Mouse (Mus musculus): ENCODE results near the gene Plcxd3. TPM values are rescaled to one million over a fixed set of nuclear protein-coding genes. Genes with fewer than 3 reads are reported as not detected.

The Plcxd3 gene
- polyA plus RNA-seq, 1 experiment from 2014 or later: 0.33 TPM

DNA sequence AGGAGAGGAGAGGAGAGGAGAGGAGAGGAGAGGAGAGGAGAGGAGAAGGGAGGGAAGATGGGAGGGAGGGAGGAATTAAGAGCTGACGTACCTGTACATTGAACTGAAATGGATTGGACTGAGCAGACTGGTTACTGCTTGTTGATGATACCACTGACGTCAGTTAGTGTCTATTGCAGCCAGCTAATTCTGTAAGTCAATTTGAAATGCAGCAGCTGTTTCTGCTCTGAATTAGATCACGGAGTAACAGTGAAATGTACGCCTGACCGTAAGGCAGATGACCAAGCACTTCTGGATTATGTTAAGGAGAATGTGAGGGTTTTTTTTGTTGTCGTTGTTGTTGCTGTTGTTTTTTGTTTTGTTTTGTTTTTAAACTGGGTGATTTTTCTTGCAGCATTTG is 230.3 kb downstream of the Plcxd3 start:
- no peaks in the 10 kb centered on the region for H3K4me1 ChIP-seq (ENCODE audit: control insufficient read depth, insufficient read depth, low read length)
- H3K27me3 ChIP-seq (ENCODE audit: control insufficient read depth, insufficient read depth, low read length): no peaks in the 10 kb centered on the region
- no peaks in the 10 kb centered on the region for H3K36me3 ChIP-seq (ENCODE audit: control insufficient read depth, insufficient read depth)
- no peak overlapping the region for H3K27ac ChIP-seq (ENCODE audit: low read length)
- no peak for ATAC-seq (replicated peaks; ENCODE audit: extremely low read depth, insufficient read depth, low FRiP score)
- H3K4me2 ChIP-seq (ENCODE audit: low read depth, low read length): no peak overlapping the region
- no peak overlapping the region for H3K4me3 ChIP-seq (ENCODE audit: low read length)
- H3K9me3 ChIP-seq (replicated peaks; ENCODE audit: control insufficient read depth, low read length): no peaks in the 10 kb centered on the region
- no peak overlapping the region for H3K9ac ChIP-seq (ENCODE audit: low read length)
- 78% methylated on average over 6 of the region's 6 CpGs for WGBS

All from heart, embryonic 16.5 days (tissue).